Mouse (Mus musculus): ENCODE measurements at regions not wholly inside any gene's neighbourhood (a gene's known extent, or its start where the extent isn't known, plus 50 kb on each side); places are given as distances from the start of the nearest gene placed in this dataset.

GRCm38 (mm10) chr13:69991253-69991891 is 189.2 kb downstream of the Med10 start:
- Histone ChIP-seq H3K4me1 (ENCODE audit: insufficient read depth, low read length) (peaks cover 13% of the 10 kb centered on the region), H3K9me3 (ENCODE audit: low read length) (no peaks in the 10 kb centered on the region), H3K9ac (replicated peaks; ENCODE audit: low read length) (peak overlapping the region; percentile 17; the same call in 1 of the 2 replicates), H3K36me3 (ENCODE audit: insufficient read depth, low read length) (no peaks in the 10 kb centered on the region), H3K4me3 (ENCODE audit: low read length) (0 out of 2 replicates have a peak overlapping the region, but pooled peaks have one; percentile 10), H3K27ac (no peak overlapping the region), H3K4me2 (ENCODE audit: low read depth, low read length) (peak overlapping the region; percentile 30), H3K27me3 (ENCODE audit: insufficient read depth, low read length) (no peaks in the 10 kb centered on the region)
- DNase-seq (ENCODE audit: low spot score) (peak; percentile 81), ATAC-seq (peak; percentile 48)
- TF ChIP-seq CTCF (IDR thresholded peaks at IDR 0.05; ENCODE audit: low read depth): peak; percentile 93
- WGBS: 19% methylated on average over 11 of the region's 11 CpGs

DNA sequence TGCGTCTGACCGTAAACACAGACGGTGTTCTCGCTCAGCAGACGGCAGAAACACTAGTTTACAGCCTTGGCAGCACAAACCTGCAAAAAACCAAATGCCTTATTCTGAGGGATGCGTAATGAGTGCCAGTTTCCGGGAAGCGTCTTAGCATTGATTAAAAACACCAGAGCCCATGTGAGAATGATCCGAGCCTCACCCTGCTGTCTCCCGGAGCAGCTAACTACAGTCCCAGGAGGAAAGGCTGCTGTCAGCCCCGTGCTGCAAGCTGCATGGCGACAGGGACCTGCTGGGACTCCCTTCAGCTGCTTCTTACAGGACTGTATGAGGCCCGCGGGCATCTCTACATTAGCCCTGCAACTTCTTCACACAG is 189.7 kb downstream of the Med10 start:
- peak overlapping the region; percentile 17; the same call in 1 of the 2 replicates for H3K9ac ChIP-seq (replicated peaks; ENCODE audit: low read length)
- no peak overlapping the region for H3K27ac ChIP-seq
- WGBS: 33% methylated on average over 14 of the region's 14 CpGs
- DNase-seq (ENCODE audit: low spot score) (peak; percentile 25), ATAC-seq (0 out of 2 replicates have a peak, but pooled peaks have one; percentile 34)
- no peaks in the 10 kb centered on the region for H3K9me3 ChIP-seq (ENCODE audit: low read length)
- peaks cover 13% of the 10 kb centered on the region for H3K4me1 ChIP-seq (ENCODE audit: insufficient read depth, low read length)
- H3K4me2 ChIP-seq (ENCODE audit: low read depth, low read length): peak overlapping the region; percentile 30
- no peaks in the 10 kb centered on the region for H3K36me3 ChIP-seq (ENCODE audit: insufficient read depth, low read length)
- H3K27me3 ChIP-seq (ENCODE audit: insufficient read depth, low read length): no peaks in the 10 kb centered on the region
- no peak for TF ChIP-seq CTCF (IDR thresholded peaks at IDR 0.05; ENCODE audit: low read depth)
- 0 out of 2 replicates have a peak overlapping the region, but pooled peaks have one; percentile 10 for H3K4me3 ChIP-seq (ENCODE audit: low read length)

DNA sequence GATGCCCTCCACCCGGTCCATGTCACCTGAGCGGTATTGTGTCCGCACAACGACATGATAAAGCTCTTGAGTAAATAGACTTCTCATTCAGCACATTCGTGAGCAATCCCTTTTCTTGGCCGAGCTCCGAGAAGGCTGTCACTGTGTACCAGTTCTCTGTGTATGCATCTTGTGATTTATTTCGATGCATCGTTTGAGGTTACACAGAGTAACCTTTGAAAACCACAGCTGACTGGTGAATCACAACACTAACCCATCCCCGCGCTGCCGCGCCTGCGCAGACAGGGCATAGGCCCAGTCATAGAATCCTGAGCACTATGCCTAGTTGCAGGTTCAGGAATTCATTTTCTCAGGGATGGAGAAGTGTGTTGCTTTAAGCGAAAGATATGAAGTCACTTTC is 201.4 kb downstream of the Med10 start:
- 79% methylated on average over 15 of the region's 15 CpGs for WGBS
- no peak overlapping the region for H3K27ac ChIP-seq

GRCm38 (mm10) chr13:70012123-70012522 is 209.9 kb downstream of the Med10 start:
- Histone ChIP-seq H3K27ac (no peak overlapping the region), H3K9ac (replicated peaks; ENCODE audit: low read length) (no peak overlapping the region), H3K27me3 (ENCODE audit: insufficient read depth, low read length) (no peaks in the 10 kb centered on the region), H3K4me3 (ENCODE audit: low read length) (no peak overlapping the region), H3K9me3 (ENCODE audit: low read length) (no peaks in the 10 kb centered on the region), H3K36me3 (ENCODE audit: insufficient read depth, low read length) (no peaks in the 10 kb centered on the region), H3K4me2 (ENCODE audit: low read depth, low read length) (no peak overlapping the region), H3K4me1 (ENCODE audit: insufficient read depth, low read length) (no peaks in the 10 kb centered on the region)
- 44% methylated on average over 3 of the region's 3 CpGs for WGBS
- TF ChIP-seq CTCF (IDR thresholded peaks at IDR 0.05; ENCODE audit: low read depth): peak; percentile 25; the same call in 1 of the 2 replicates
- DNase-seq (ENCODE audit: low spot score): peak; percentile 34
- peak; percentile 55; the same call in 1 of the 2 replicates for ATAC-seq

More for the DNA sequence above, 201.4 kb downstream of the Med10 start:
- TF ChIP-seq CTCF (IDR thresholded peaks at IDR 0.05; ENCODE audit: low read depth): no peak
- Histone ChIP-seq H3K4me1 (ENCODE audit: insufficient read depth, low read length) (no peaks in the 10 kb centered on the region), H3K27me3 (ENCODE audit: insufficient read depth, low read length) (no peaks in the 10 kb centered on the region), H3K9me3 (ENCODE audit: low read length) (no peaks in the 10 kb centered on the region), H3K9ac (replicated peaks; ENCODE audit: low read length) (no peak overlapping the region), H3K4me2 (ENCODE audit: low read depth, low read length) (no peak overlapping the region), H3K36me3 (ENCODE audit: insufficient read depth, low read length) (no peaks in the 10 kb centered on the region), H3K4me3 (ENCODE audit: low read length) (no peak overlapping the region)
- no peak for DNase-seq (ENCODE audit: low spot score)
- ATAC-seq: no peak

GRCm38 (mm10) chr13:70015183-70015582 is 213.0 kb downstream of the Med10 start:
- Histone ChIP-seq H3K9ac (replicated peaks; ENCODE audit: low read length) (no peak overlapping the region), H3K9me3 (ENCODE audit: low read length) (no peaks in the 10 kb centered on the region), H3K4me1 (ENCODE audit: insufficient read depth, low read length) (no peaks in the 10 kb centered on the region), H3K36me3 (ENCODE audit: insufficient read depth, low read length) (no peaks in the 10 kb centered on the region), H3K27me3 (ENCODE audit: insufficient read depth, low read length) (no peaks in the 10 kb centered on the region), H3K4me2 (ENCODE audit: low read depth, low read length) (no peak overlapping the region), H3K4me3 (ENCODE audit: low read length) (no peak overlapping the region), H3K27ac (no peak overlapping the region)
- ATAC-seq (no peak), DNase-seq (ENCODE audit: low spot score) (no peak)
- no peak for TF ChIP-seq CTCF (IDR thresholded peaks at IDR 0.05; ENCODE audit: low read depth)
- 32% methylated on average over 4 of the region's 4 CpGs for WGBS

DNA sequence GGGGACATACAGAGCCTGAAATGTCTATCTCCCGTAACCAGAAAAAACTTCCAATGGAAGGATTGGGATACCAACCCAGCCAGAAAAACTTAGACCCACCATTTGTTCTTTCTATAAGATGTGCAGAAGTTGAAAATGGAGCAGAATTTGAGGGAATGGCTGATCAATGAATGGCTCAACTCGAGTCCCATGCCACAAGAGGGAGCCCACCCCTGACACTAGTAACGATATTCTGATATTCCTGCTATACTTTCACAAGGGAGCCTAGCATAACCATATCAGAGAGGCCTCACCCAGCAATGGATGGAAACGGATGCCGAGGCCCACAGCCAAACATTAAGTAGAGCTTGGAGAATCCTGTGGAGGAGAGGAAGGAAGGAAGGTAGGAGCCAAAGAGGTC is 215.3 kb downstream of the Med10 start:
- H3K4me1 ChIP-seq (ENCODE audit: insufficient read depth, low read length): no peaks in the 10 kb centered on the region
- ATAC-seq (no peak), DNase-seq (ENCODE audit: low spot score) (no peak)
- no peak overlapping the region for H3K9ac ChIP-seq (replicated peaks; ENCODE audit: low read length)
- 78% methylated on average over 5 of the region's 5 CpGs for WGBS
- no peaks in the 10 kb centered on the region for H3K36me3 ChIP-seq (ENCODE audit: insufficient read depth, low read length)
- no peak overlapping the region for H3K4me3 ChIP-seq (ENCODE audit: low read length)
- H3K27ac ChIP-seq: no peak overlapping the region
- peak; percentile 54 for TF ChIP-seq CTCF (IDR thresholded peaks at IDR 0.05; ENCODE audit: low read depth)
- H3K9me3 ChIP-seq (ENCODE audit: low read length): no peaks in the 10 kb centered on the region
- no peaks in the 10 kb centered on the region for H3K27me3 ChIP-seq (ENCODE audit: insufficient read depth, low read length)
- H3K4me2 ChIP-seq (ENCODE audit: low read depth, low read length): no peak overlapping the region
